Mouse (Mus musculus) embryo, embryonic 11.5 days (tissue): Measurements from ENCODE around the gene Amph.
"Not testable (repeated sequence)": the region's sequence is repeated elsewhere in the genome, so short reads cannot be mapped to it uniquely, and the experiment has no call there.

Experiments used
- DNase-seq: peaks from one replicate; pipeline ENCODE4 v3.0.0-alpha.2; 2012; ENCODE audit warnings: low read depth, low spot score

Gene Amph

GRCm38 (mm10) chr13:19025906-19026305 lies 77.9 kb downstream of the Amph start:
- DNase-seq: no peak

GRCm38 (mm10) chr13:19026923-19027322 lies 78.9 kb downstream of the Amph start:
- DNase-seq: no peak

- DNase-seq: no peak
Measured at GRCm38 (mm10) chr13:19027766-19028350, 79.9 kb downstream of the Amph start.

- no peak for DNase-seq
Measured at GRCm38 (mm10) chr13:19031916-19032688, 84.1 kb downstream of the Amph start.

GRCm38 (mm10) chr13:19052090-19052489 lies 104.1 kb downstream of the Amph start:
- no peak for DNase-seq

- no peak for DNase-seq
Measured at GRCm38 (mm10) chr13:19054504-19054903, 106.5 kb downstream of the Amph start.

- peak; percentile 16 for DNase-seq
Measured at GRCm38 (mm10) chr13:19072261-19072660, 124.3 kb downstream of the Amph start.

- DNase-seq: no peak
Measured at GRCm38 (mm10) chr13:19077427-19077826, 129.4 kb downstream of the Amph start.

- no peak for DNase-seq
Measured at GRCm38 (mm10) chr13:19081932-19082331, 133.9 kb downstream of the Amph start.

GRCm38 (mm10) chr13:19094571-19094970 lies 146.6 kb downstream of the Amph start:
- DNase-seq: no peak

GRCm38 (mm10) chr13:19097117-19097516 lies 149.1 kb downstream of the Amph start:
- DNase-seq: no peak

GRCm38 (mm10) chr13:19101889-19102402 lies 153.9 kb downstream of the Amph start:
- no peak for DNase-seq

GRCm38 (mm10) chr13:19106418-19106817 lies 158.4 kb downstream of the Amph start:
- DNase-seq: no peak

- DNase-seq: no peak
Measured at GRCm38 (mm10) chr13:19109331-19109730, 161.3 kb downstream of the Amph start.

GRCm38 (mm10) chr13:19113034-19113922 lies 165.3 kb downstream of the Amph start:
- DNase-seq: no peak

- DNase-seq: not testable (repeated sequence)
Measured at GRCm38 (mm10) chr13:19114761-19115160, 166.8 kb downstream of the Amph start.

GRCm38 (mm10) chr13:19126912-19127552 lies 179.0 kb downstream of the Amph start:
- DNase-seq: no peak

GRCm38 (mm10) chr13:19133833-19134232 lies 185.8 kb downstream of the Amph start:
- DNase-seq: no peak

- no peak for DNase-seq
Measured at GRCm38 (mm10) chr13:19137212-19137611, 189.2 kb downstream of the Amph start.

GRCm38 (mm10) chr13:19137932-19138331 lies 189.9 kb downstream of the Amph start:
- DNase-seq: no peak

- no peak for DNase-seq
Measured at GRCm38 (mm10) chr13:19138550-19138949, 190.5 kb downstream of the Amph start.

- DNase-seq: no peak
Measured at GRCm38 (mm10) chr13:19139104-19139503, 191.1 kb downstream of the Amph start.
